Mouse (Mus musculus) heart, adult 2 months (tissue): ENCODE results near the gene Vwf.

Experiments used
- CTCF ChIP-seq: fragments of 200-600 bp; IDR thresholded peaks from 2 replicates; pipeline ENCODE4 v1.8.1; 2022; ENCODE audit warnings: antibody characterized with exemption, mild to moderate bottlenecking, moderate library complexity
- EP300 ChIP-seq: fragments of 200-500 bp; IDR thresholded peaks from 2 replicates; pipeline ENCODE4 v1.6.1; 2011; ENCODE audit warnings: low read depth, low read length, control low read depth; ENCODE audit not compliant: insufficient read depth
- POLR2A ChIP-seq: fragments of 200-500 bp; IDR thresholded peaks from 2 replicates; pipeline ENCODE4 v1.6.1; 2011; ENCODE audit warnings: mild to moderate bottlenecking, low read depth, low read length, control low read depth; ENCODE audit not compliant: insufficient read depth

- TF ChIP-seq CTCF (no peak), POLR2A (no peak), EP300 (no peak)
These were observed 6.4 kb upstream of the Vwf start for GRCm38 (mm10) chr6:125540199-125540598.
